Mouse (Mus musculus) brain, embryonic 14.5 days (tissue): ENCODE results near the gene Atf3. TPM values are rescaled to one million over a fixed set of nuclear protein-coding genes. Genes with fewer than 3 reads are reported as not detected.

ENCODE experiments used
- DNase-seq: peaks from one replicate; pipeline ENCODE4 v3.0.0-alpha.2; 2011; ENCODE audit warnings: low read depth
- CTCF ChIP-seq: fragments of 200-500 bp; IDR thresholded peaks from 2 replicates; pipeline ENCODE4 v1.5.1; 2012; ENCODE audit warnings: inconsistent platforms, mild to moderate bottlenecking, moderate library complexity, borderline replicate concordance; ENCODE audit not compliant: insufficient read depth, insufficient read length; ENCODE audit errors: extremely low read depth
- POLR2A ChIP-seq: fragments of 200-500 bp; IDR thresholded peaks from 2 replicates; pipeline ENCODE4 v1.6.1; 2012; ENCODE audit warnings: mild to moderate bottlenecking, inconsistent platforms, borderline replicate concordance; ENCODE audit not compliant: poor library complexity, insufficient read depth, insufficient read length, severe bottlenecking; ENCODE audit errors: extremely low read depth
- polyA plus RNA-seq: library from polyadenylated mRNA; depleted of rRNA; stranded (reverse); fragments of >200 nt; gene quantifications from 2 replicates; pipeline ENCODE4 v1.2.3, GENCODE M21; 2012; rRNA removed

Gene Atf3
- polyA plus RNA-seq, 1 experiment = 1.5 TPM

DNA sequence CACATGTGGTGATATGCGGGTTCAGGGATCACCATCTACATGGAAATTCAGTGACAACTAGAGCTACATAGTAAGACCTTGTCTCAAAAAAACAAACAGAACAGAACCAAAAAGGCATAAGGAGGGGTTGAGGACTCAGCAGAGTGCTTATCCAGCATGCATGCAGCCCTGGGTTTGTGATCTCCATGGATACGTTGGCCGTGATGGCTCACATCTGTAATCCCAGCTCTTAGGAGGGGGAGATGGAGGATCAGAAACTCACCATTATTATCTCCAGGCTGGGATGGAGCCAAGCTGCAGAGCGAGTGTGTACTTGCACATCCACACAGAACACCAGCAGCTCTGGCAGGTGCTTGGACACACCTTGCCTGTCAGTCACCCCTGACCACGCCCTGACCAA, 85.6 kb downstream of the Atf3 start:
- TF ChIP-seq POLR2A (no peak), CTCF (no peak)
- DNase-seq = peak; percentile 16

DNA sequence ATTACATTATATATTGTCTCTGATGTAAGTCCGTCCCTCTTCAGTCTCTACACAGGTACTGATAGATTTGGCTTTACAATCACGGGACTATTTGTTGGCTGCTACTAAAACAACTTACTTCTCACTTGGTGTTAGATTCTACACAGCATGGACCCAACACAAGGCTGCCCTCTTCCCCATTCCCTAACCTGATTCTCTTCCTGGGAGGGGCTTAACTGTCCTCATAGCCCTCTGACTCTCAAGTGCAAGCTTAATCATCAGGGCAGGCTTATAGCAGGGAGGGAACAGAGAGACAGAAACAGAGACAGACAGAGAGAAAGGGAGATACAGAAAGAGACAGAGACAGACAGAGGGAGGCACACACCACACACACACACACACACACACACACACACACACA, 86.1 kb downstream of the Atf3 start:
- TF ChIP-seq POLR2A (no peak), CTCF (no peak)
- DNase-seq = no peak

DNA sequence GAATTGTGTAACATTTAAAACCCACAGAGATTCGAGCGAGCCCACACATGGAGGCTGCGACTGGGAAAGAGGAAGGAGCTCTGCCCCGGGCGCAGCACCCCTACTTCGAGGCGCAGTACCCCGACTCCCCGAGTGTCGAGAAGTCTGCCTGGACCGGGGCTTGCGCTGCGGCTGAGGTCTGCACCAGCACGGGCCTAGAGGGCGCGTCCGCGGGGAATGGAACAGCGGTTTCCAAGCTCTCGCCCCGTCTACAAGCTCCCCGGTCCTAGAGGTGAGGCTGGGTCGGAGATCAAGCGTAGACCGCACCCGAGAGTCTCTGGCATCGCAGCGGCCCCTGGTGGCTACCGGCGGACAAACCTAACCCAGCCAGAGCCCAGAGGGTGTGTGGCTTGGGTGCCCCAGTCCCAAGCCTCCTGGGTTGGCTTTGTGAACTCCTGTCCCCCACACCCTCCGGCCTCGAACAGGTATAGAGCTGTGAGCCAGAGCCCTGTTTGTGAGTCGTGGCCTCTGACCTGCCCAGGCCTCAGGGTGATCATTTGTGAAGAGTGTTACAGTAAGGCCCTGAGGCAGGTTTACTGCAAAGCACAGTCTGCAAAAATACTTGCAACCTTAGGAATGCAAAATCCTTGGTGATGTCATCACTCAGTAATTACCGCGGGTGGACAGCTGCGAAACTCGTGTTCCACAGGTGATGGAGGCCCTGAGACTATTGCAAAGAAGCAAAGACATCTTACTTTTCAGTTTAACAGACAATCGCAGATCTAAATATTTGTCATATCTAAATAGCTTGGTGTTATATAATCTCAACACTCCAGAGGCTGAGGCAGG, 91.8 kb downstream of the Atf3 start:
- TF ChIP-seq CTCF = peak; percentile 79
- TF ChIP-seq POLR2A = no peak
- peak; percentile 52 for DNase-seq

DNA sequence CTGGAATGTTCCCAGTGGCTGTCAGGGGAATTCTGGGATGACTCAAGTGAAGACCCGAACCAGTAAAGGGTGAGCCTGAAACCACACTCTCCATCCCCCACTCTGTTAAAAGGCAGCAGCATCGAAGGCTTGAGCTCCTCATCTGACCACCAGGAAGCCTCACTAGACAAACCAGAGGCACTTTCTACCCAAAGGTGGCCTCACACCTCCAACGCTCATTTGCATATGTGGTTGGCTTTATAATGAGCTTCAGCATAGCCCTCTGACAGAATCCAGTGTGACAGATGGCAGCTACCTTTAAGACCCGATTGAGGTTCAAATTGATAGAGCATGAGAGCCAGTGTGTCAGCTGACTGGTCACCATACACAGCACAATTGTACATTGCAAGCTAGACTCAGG, 93.6 kb downstream of the Atf3 start:
- DNase-seq = no peak
- no peak for TF ChIP-seq CTCF
- no peak for TF ChIP-seq POLR2A

DNA sequence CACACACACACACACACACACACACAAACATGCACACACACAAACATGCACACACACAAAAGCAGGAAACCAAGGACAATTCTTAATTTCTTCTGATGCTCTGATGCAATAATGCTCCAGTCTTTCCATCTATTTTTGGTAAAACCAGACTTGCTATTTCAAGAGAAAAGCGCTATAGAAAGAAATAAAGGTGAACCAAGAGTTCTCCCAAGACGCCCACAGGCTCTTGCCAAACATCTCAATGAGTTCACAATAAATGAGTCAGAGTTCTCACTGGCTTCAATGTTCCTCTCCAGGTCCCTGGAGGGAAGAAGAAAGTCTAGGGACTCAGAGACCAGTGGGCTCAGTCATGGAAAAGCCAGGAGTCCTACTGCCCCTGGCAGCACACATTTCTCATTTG, 94.1 kb downstream of the Atf3 start:
- TF ChIP-seq POLR2A (no peak), CTCF (no peak)
- no peak for DNase-seq

DNA sequence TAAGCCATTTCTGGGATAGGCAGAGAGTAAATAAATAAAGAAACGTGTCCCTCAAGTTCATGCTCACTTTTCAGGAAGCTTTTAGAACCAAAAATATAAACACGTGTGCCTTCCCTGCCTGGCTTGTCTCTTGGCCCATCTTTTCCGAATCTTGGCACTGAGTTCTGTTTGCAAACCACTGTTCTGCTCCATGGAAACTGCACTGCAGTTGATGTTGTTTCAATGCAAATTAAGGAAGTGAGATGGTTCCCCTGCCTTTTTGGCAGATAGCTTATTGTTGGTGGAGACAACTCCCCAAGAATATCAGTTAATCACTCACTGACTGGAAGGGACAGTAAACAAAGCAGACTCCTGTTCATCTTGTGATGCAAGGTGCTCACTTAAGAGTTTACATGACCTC, 95.1 kb downstream of the Atf3 start:
- DNase-seq = no peak
- no peak for TF ChIP-seq CTCF
- TF ChIP-seq POLR2A = no peak

Other genes with a start within 250 kb of the Atf3 start
- 48.1 and 66.0 TPM in 2 replicates for gene Vash2, start 238.7 kb downstream of the Atf3 start, polyA plus RNA-seq
- 24.6 and 25.0 TPM in 2 replicates for gene Flvcr1, start 191.9 kb downstream of the Atf3 start, polyA plus RNA-seq
- gene Spata45, start 181.4 kb downstream of the Atf3 start, polyA plus RNA-seq = not detected in 2 replicates
- 23.8 and 25.3 TPM in 2 replicates for gene Tatdn3, start 155.1 kb downstream of the Atf3 start, polyA plus RNA-seq
- gene Nsl1, start 155.0 kb downstream of the Atf3 start, polyA plus RNA-seq = 6.0 and 7.8 TPM in 2 replicates
- gene Batf3, start 120.2 kb downstream of the Atf3 start, polyA plus RNA-seq = 1.6 and 2.2 TPM in 2 replicates
- not detected in 2 replicates for gene Fam71a, start 53.2 kb downstream of the Atf3 start, polyA plus RNA-seq
- gene Nenf, start 100.2 kb upstream of the Atf3 start, polyA plus RNA-seq = 118 and 133 TPM in 2 replicates
- gene Tmem206, start 107.9 kb upstream of the Atf3 start, polyA plus RNA-seq = 30.7 and 35.6 TPM in 2 replicates
- 15.9 and 16.8 TPM in 2 replicates for gene Ppp2r5a, start 185.2 kb upstream of the Atf3 start, polyA plus RNA-seq